Comparison of ENCODE assay signal across 21 mouse cellular contexts in the genomic region with DNA sequence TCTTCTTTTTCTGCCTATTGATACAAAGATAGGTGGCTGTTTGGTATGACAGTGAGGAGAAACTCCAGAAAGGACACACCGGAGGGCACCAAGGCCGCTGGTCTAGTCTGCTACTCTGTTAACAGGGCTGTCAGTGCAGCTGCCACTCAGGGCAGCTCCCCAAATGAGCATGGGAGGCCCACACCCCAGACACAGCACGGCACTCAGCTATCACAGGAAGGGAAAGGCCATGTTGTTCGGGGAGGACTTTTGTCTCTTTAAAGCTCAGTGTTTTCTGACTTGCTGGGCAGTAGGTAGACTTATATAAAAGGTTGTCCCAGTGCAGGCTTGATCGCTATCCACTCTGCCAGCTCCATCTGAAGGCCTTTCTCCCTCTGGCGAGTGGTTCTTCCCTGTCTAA. TPM values are rescaled to one million over a fixed set of nuclear protein-coding genes. Genes with fewer than 3 reads are reported as not detected.
A peak's percentile ranks its signal among the peaks of the same experiment; 100 is the strongest.
DNase-seq lines count a peak whose midpoint lies in the region; ATAC-seq lines count a peak whose summit lies in the region.
"Had no signal": no experiment of that assay in that cellular context is flagged by ENCODE, and none has a peak within 500 bp of the region (broad histone marks: within the 10 kb centered on the region; RNA-seq: fewer than 3 reads in every experiment).

No protein-coding gene starts in this region.

- ATAC-seq in forebrain, embryonic 15.5 days (replicated peaks), result no peak
- ATAC-seq in stomach, embryonic 16.5 days (ENCODE audit: insufficient read depth, low FRiP score), result no peak
- ATAC-seq: inflammation-experienced regulatory T-cells, adult 6 months had no signal

- no peaks in the 10 kb centered on the region for H3K36me3 ChIP-seq in forebrain, embryonic 10.5 days (replicated peaks)
- H3K36me3 ChIP-seq in forebrain, embryonic 15.5 days, result no peaks in the 10 kb centered on the region
- H3K36me3 ChIP-seq in stomach, embryonic 16.5 days (ENCODE audit: control insufficient read depth, insufficient read depth, low read length), result no peaks in the 10 kb centered on the region
- H3K36me3 ChIP-seq: embryonic facial prominence, embryonic 13.5 days; heart, embryonic 15.5 days; hindbrain, embryonic 10.5 days; limb, embryonic 15.5 days; neural tube, embryonic 13.5 days; stomach, embryonic 15.5 days had no signal

- no peak overlapping the region for H3K4me3 ChIP-seq in forebrain, embryonic 10.5 days
- H3K4me3 ChIP-seq in forebrain, embryonic 15.5 days, result no peak overlapping the region
- no peak overlapping the region for H3K4me3 ChIP-seq in stomach, embryonic 16.5 days (replicated peaks; ENCODE audit: low read length)
- H3K4me3 ChIP-seq: embryonic facial prominence, embryonic 13.5 days; heart, embryonic 15.5 days; hindbrain, embryonic 10.5 days; limb, embryonic 15.5 days; neural tube, embryonic 13.5 days; stomach, embryonic 15.5 days had no signal

- peaks cover 62% of the 10 kb centered on the region for H3K4me1 ChIP-seq in forebrain, embryonic 10.5 days
- 0 out of 2 replicates have a peak, but pooled peaks cover 12% of the 10 kb centered on the region for H3K4me1 ChIP-seq in forebrain, embryonic 15.5 days
- H3K4me1 ChIP-seq in stomach, embryonic 16.5 days (ENCODE audit: control insufficient read depth, insufficient read depth, low read length), result peaks cover 12% of the 10 kb centered on the region
- H3K4me1 ChIP-seq: stomach, embryonic 15.5 days had no signal

- H3K27me3 ChIP-seq in forebrain, embryonic 10.5 days (ENCODE audit: poor library complexity, severe bottlenecking), result no peaks in the 10 kb centered on the region
- no peaks in the 10 kb centered on the region for H3K27me3 ChIP-seq in forebrain, embryonic 15.5 days
- H3K27me3 ChIP-seq in stomach, embryonic 16.5 days (ENCODE audit: control insufficient read depth, insufficient read depth, low read length), result no peaks in the 10 kb centered on the region
- H3K27me3 ChIP-seq: embryonic facial prominence, embryonic 13.5 days; heart, embryonic 15.5 days; limb, embryonic 15.5 days; neural tube, embryonic 13.5 days; stomach, embryonic 15.5 days had no signal

- H3K9ac ChIP-seq in forebrain, embryonic 15.5 days (replicated peaks), result no peak overlapping the region
- no peak overlapping the region for H3K9ac ChIP-seq in stomach, embryonic 16.5 days (ENCODE audit: low read length)
- H3K9ac ChIP-seq: embryonic facial prominence, embryonic 13.5 days; heart, embryonic 15.5 days; limb, embryonic 15.5 days; neural tube, embryonic 13.5 days; stomach, embryonic 15.5 days had no signal

- WGBS in forebrain, embryonic 10.5 days, result 78% methylated on average over 6 of the region's 6 CpGs
- WGBS in forebrain, embryonic 15.5 days, result 58% methylated on average over 6 of the region's 6 CpGs
- 78% methylated on average over 6 of the region's 6 CpGs for WGBS in stomach, embryonic 16.5 days

- H3K9me3 ChIP-seq in forebrain, embryonic 10.5 days, result no peaks in the 10 kb centered on the region
- no peaks in the 10 kb centered on the region for H3K9me3 ChIP-seq in forebrain, embryonic 15.5 days
- H3K9me3 ChIP-seq in stomach, embryonic 16.5 days (replicated peaks; ENCODE audit: control insufficient read depth, low read length), result no peaks in the 10 kb centered on the region
- H3K9me3 ChIP-seq: embryonic facial prominence, embryonic 13.5 days; heart, embryonic 15.5 days; hindbrain, embryonic 10.5 days; limb, embryonic 15.5 days; neural tube, embryonic 13.5 days; stomach, embryonic 15.5 days had no signal

- no peak overlapping the region for H3K4me2 ChIP-seq in forebrain, embryonic 15.5 days (replicated peaks)
- no peak overlapping the region for H3K4me2 ChIP-seq in stomach, embryonic 16.5 days (ENCODE audit: low read depth, low read length)
- H3K4me2 ChIP-seq: embryonic facial prominence, embryonic 13.5 days; heart, embryonic 15.5 days; limb, embryonic 15.5 days; neural tube, embryonic 13.5 days; stomach, embryonic 15.5 days had no signal

- H3K27ac ChIP-seq in forebrain, embryonic 10.5 days, result peak overlapping the region; percentile 35; the same call in 1 of the 2 replicates
- H3K27ac ChIP-seq in forebrain, embryonic 15.5 days (replicated peaks), result no peak overlapping the region
- peak overlapping the region; percentile 12; the same call in 1 of the 2 replicates for H3K27ac ChIP-seq in stomach, embryonic 16.5 days (ENCODE audit: low read length)
- H3K27ac ChIP-seq: embryonic facial prominence, embryonic 13.5 days; heart, embryonic 15.5 days; hindbrain, embryonic 10.5 days; limb, embryonic 15.5 days; neural tube, embryonic 13.5 days; stomach, embryonic 15.5 days had no signal

- DNase-seq in forebrain, embryonic 10.5 days (ENCODE audit: extremely low spot score, low spot score), result no peak
- DNase-seq in thymus, postnatal 4 days, result peak; percentile 11
- DNase-seq in thymus, postnatal 10 days (ENCODE audit: low spot score in 2 of 2), result no peak
- peak; percentile 52 to 54 for DNase-seq in cerebellum, postnatal 25 days
- DNase-seq in ovary, postnatal 14 days (ENCODE audit: low spot score), result no peak
- DNase-seq: adrenal gland, adult 2 months; gastrocnemius, postnatal 14 days; kidney, adult 8-10 months; kidney, postnatal 36 days; lung, postnatal 14 days; right cerebral cortex, postnatal 14 days; thymus, postnatal 36 days had no signal

RNA-seq across cellular contexts. Expression of a gene that starts 44.4 kb away (rescaled TPM):
- 1.8 and 2.0 TPM in 2 replicates for polyA plus RNA-seq in forebrain, embryonic 10.5 days (2016; fragmentation: Nextera tagmentation; extraction: Ambion mirVana)
- 6.4 and 6.5 TPM in 2 replicates for polyA plus RNA-seq in forebrain, embryonic 15.5 days (2015; fragmentation: Nextera tagmentation; extraction: Ambion mirVana)
- polyA plus RNA-seq in stomach, embryonic 16.5 days (2015; fragmentation: Nextera tagmentation; extraction: Ambion mirVana), result 0.66 and 0.72 TPM in 2 replicates

Comparison
In these comparisons a context has a peak if more than half of its experiments do, and no peak if none do; other contexts are left out.
1. DNase-seq: peak in thymus, postnatal 4 days (single experiment) and cerebellum, postnatal 25 days (2 of 2); none in forebrain, embryonic 10.5 days (single experiment), thymus, postnatal 10 days (0 of 2) and ovary, postnatal 14 days (single experiment).